In the genomic region with DNA sequence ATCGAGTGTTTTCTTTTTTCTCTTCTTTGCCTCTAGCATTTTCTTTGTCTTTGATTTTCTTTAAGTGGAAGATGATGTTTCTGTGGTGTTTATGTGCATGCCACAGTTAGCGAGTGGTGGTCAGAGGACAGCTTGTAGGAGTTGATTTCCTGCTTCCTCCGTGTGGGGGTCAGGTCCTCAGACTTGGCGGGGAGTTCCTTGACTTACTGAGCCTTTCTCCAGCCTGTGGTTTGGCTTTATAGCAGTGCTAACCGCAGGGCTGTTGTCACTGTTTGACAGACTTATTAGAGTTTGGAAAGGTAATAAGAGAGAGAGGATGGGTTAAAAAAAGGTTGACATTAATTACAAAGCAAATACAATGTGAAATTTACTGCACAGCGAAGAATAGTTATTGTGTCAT, we compare ENCODE assay signal across 14 mouse cellular contexts. TPM values are rescaled to one million over a fixed set of nuclear protein-coding genes. Genes with fewer than 3 reads are reported as not detected.
DNase-seq lines count a peak whose midpoint lies in the region; ATAC-seq and TF ChIP-seq lines count a peak whose summit lies in the region.
"Had no signal": no experiment of that assay in that cellular context is flagged by ENCODE, and none has a peak within 500 bp of the region (broad histone marks: within the 10 kb centered on the region; RNA-seq: fewer than 3 reads in every experiment).

No protein-coding gene starts in this region.

- H3K36me3 ChIP-seq in liver, embryonic 14.5 days (replicated peaks; ENCODE audit: control insufficient read depth, insufficient read depth, low read depth) = peaks cover 2% of the 10 kb centered on the region

- WGBS in liver, embryonic 14.5 days (ENCODE audit: insufficient replicate concordance) = 17% methylated on average over 6 of the region's 6 CpGs

- no peaks in the 10 kb centered on the region for H3K9me3 ChIP-seq in liver, embryonic 14.5 days (ENCODE audit: control insufficient read depth, low read length)
- H3K9me3 ChIP-seq: embryonic facial prominence, embryonic 15.5 days; hindbrain, embryonic 10.5 days had no signal

- TF ChIP-seq CTCF in liver, embryonic 14.5 days (IDR thresholded peaks at IDR 0.05; ENCODE audit: low read depth) = no peak

- no peak overlapping the region for H3K4me3 ChIP-seq in liver, embryonic 14.5 days (ENCODE audit: insufficient read depth in 1 of 2, low read depth in 2 of 2, low read length in 2 of 2)
- H3K4me3 ChIP-seq: embryonic facial prominence, embryonic 15.5 days; hindbrain, embryonic 10.5 days had no signal

- no peak for TF ChIP-seq EP300 in liver, embryonic 14.5 days (IDR thresholded peaks at IDR 0.05; ENCODE audit: low read depth)

- H3K9ac ChIP-seq in liver, embryonic 14.5 days (replicated peaks) = no peak overlapping the region
- H3K9ac ChIP-seq: embryonic facial prominence, embryonic 15.5 days; forebrain, postnatal 0 days had no signal

- peak; percentile 68 for ATAC-seq in activated CD4-positive, CD25-positive, alpha-beta regulatory T cell, adult 4 months
- ATAC-seq in liver, embryonic 14.5 days (ENCODE audit: insufficient read depth) = no peak
- ATAC-seq: forebrain, postnatal 0 days had no signal

- peak overlapping the region; percentile 31 for H3K4me2 ChIP-seq in liver, embryonic 14.5 days (ENCODE audit: low read depth)
- H3K4me2 ChIP-seq: embryonic facial prominence, embryonic 15.5 days had no signal

- H3K27me3 ChIP-seq in liver, embryonic 14.5 days (ENCODE audit: control insufficient read depth, insufficient read depth, low read length) = no peaks in the 10 kb centered on the region
- H3K27me3 ChIP-seq: embryonic facial prominence, embryonic 15.5 days had no signal

- peaks cover 4 to 7% of the 10 kb centered on the region in 2 experiments; a peak in 1 of 4 replicates for H3K4me1 ChIP-seq in liver, embryonic 14.5 days (replicated peaks; ENCODE audit: control insufficient read depth in 2 of 2, insufficient read depth in 2 of 2, low read length in 1 of 2)

- peak; percentile 5 for DNase-seq in lung, postnatal 36 days
- DNase-seq in lung, postnatal 14 days = no peak
- no peak for DNase-seq in liver, embryonic 14.5 days (ENCODE audit: low read depth in 3 of 3, low spot score in 3 of 3)
- DNase-seq in urinary bladder, postnatal 14 days (ENCODE audit: low spot score) = no peak
- DNase-seq in spleen, postnatal 4 days (ENCODE audit: low spot score in 2 of 2) = no peak
- DNase-seq in cerebellum, postnatal 4 days (ENCODE audit: low spot score in 2 of 2) = no peak
- DNase-seq: cerebellum, adult 18-20 months; forebrain, postnatal 0 days; heart, adult 18-20 months; thymus, postnatal 36 days had no signal

- H3K27ac ChIP-seq in liver, embryonic 14.5 days = no peak overlapping the region
- H3K27ac ChIP-seq: embryonic facial prominence, embryonic 15.5 days; hindbrain, embryonic 10.5 days; macrophage had no signal

RNA-seq across cellular contexts. Expression of gene Togaram1, which starts 10.0 kb away (rescaled TPM):
- 10 to 100 TPM; 12.7 to 13.2 TPM for polyA plus RNA-seq in activated CD4-positive, CD25-positive, alpha-beta regulatory T cell, adult 4 months (2017; shearing (Covaris generic))
- polyA plus RNA-seq in liver, embryonic 14.5 days (2012; rRNA removed) = 2.8 and 3.9 TPM in 2 replicates
- 6.4 and 6.6 TPM in 2 replicates for polyA plus RNA-seq in liver, embryonic 14.5 days (2014; fragmentation: Nextera tagmentation; extraction: Ambion mirVana)

RNA-seq across cellular contexts. Expression of gene Klhl28, which starts 10.2 kb away (rescaled TPM):
- 10 to 100 TPM; 20.1 to 26.2 TPM for polyA plus RNA-seq in activated CD4-positive, CD25-positive, alpha-beta regulatory T cell, adult 4 months (2017; shearing (Covaris generic))
- polyA plus RNA-seq in liver, embryonic 14.5 days (2012; rRNA removed) = 1.4 and 1.6 TPM in 2 replicates
- 3.0 and 3.1 TPM in 2 replicates for polyA plus RNA-seq in liver, embryonic 14.5 days (2014; fragmentation: Nextera tagmentation; extraction: Ambion mirVana)

RNA-seq across cellular contexts. Expression of gene Gm527, which starts 57.9 kb away (rescaled TPM):
- under 1 TPM in 1 of 2 experiments, not detected in 1; 0.54 TPM for polyA plus RNA-seq in activated CD4-positive, CD25-positive, alpha-beta regulatory T cell, adult 4 months (2017; shearing (Covaris generic))
- polyA plus RNA-seq in liver, embryonic 14.5 days (2012; rRNA removed) = 0.26 and 0.42 TPM in 2 replicates
- polyA plus RNA-seq in liver, embryonic 14.5 days (2014; fragmentation: Nextera tagmentation; extraction: Ambion mirVana) = 0.17 and 0.44 TPM in 2 replicates

Comparison
In these comparisons a context has a peak if more than half of its experiments do, and no peak if none do; other contexts are left out.
1. RNA of gene Klhl28, which starts 10.2 kb away (polyA plus RNA-seq): 20.1 to 26.2 TPM in activated CD4-positive, CD25-positive, alpha-beta regulatory T cell, adult 4 months; 1.4 to 3.1 TPM in liver, embryonic 14.5 days; every median in the first group is over 4 times any median in the second.